Mouse (Mus musculus) myocyte (in vitro differentiated cells): Measurements from ENCODE around the gene Neu1.

ENCODE experiments used
- E2F4 ChIP-seq: IDR thresholded peaks from one replicate; pipeline ENCODE4 v1.6.1; 2011; ENCODE audit warnings: mild to moderate bottlenecking, control low read depth, moderate library complexity; ENCODE audit not compliant: insufficient read depth
- MAX ChIP-seq: IDR thresholded peaks from one replicate; pipeline ENCODE4 v1.6.1; 2011; ENCODE audit warnings: low read depth, mild to moderate bottlenecking, control low read depth
- POLR2A ChIP-seq: IDR thresholded peaks from one replicate; pipeline ENCODE4 v1.6.1; 2011; ENCODE audit warnings: low read depth, mild to moderate bottlenecking, control low read depth, moderate library complexity; ENCODE audit not compliant: insufficient read length
- TCF12 ChIP-seq: IDR thresholded peaks from one replicate; pipeline ENCODE4 v1.6.1; 2011; ENCODE audit warnings: mild to moderate bottlenecking, control low read depth; ENCODE audit not compliant: poor library complexity, insufficient read depth, severe bottlenecking
- USF1 ChIP-seq: IDR thresholded peaks from one replicate; pipeline ENCODE4 v1.6.1; 2011; ENCODE audit warnings: low read depth, mild to moderate bottlenecking, control low read depth, moderate library complexity

- TF ChIP-seq POLR2A (no peak), E2F4 (no peak), USF1 (no peak), TCF12 (no peak), MAX (no peak)
These were observed 49.3 kb upstream of the Neu1 start, which contains the start of gene Gm20547 for GRCm38 (mm10) chr17:34881683-34882310.
